Mouse (Mus musculus) forebrain, postnatal 0 days (tissue): ENCODE data around the gene Malrd1. TPM values are rescaled to one million over a fixed set of nuclear protein-coding genes. Genes with fewer than 3 reads are reported as not detected.
A peak's percentile ranks its signal among the peaks of the same experiment; 100 is the strongest.

ENCODE experiments used
- ATAC-seq: fragments of 200-750 bp; cut with Nextera tagmentation; 2 replicates; pipeline ENCODE4 v1.8.0; 2017; ENCODE audit warnings: mild to moderate bottlenecking, moderate library complexity
- DNase-seq: peaks from one replicate; pipeline ENCODE4 v3.0.0-alpha.2; 2015
- H3K27ac ChIP-seq: fragments of 300-500 bp; sonication (generic); 2 replicates; pipeline ENCODE4 v1.5.1; 2014; ENCODE audit warnings: low read depth, mild to moderate bottlenecking, antibody characterized with exemption, low read length, moderate library complexity, mixed read lengths
- H3K27me3 ChIP-seq: fragments of 300-500 bp; sonication (generic); 2 replicates; pipeline ENCODE4 v1.6.1; 2014; ENCODE audit warnings: mild to moderate bottlenecking, low read length, mixed read lengths; ENCODE audit not compliant: insufficient read depth
- H3K36me3 ChIP-seq: fragments of 300-500 bp; sonication (generic); 2 replicates; pipeline ENCODE4 v1.6.1; 2014; ENCODE audit warnings: mild to moderate bottlenecking, moderate library complexity; ENCODE audit not compliant: insufficient read depth
- H3K4me1 ChIP-seq: fragments of 300-500 bp; sonication (generic); 2 replicates; pipeline ENCODE4 v1.6.1; 2014; ENCODE audit warnings: antibody characterized with exemption; ENCODE audit not compliant: insufficient read depth
- H3K4me2 ChIP-seq: fragments of 300-500 bp; sonication (generic); 2 replicates; pipeline ENCODE4 v1.6.1; 2014; ENCODE audit warnings: low read depth, mild to moderate bottlenecking, moderate library complexity
- H3K4me3 ChIP-seq: fragments of 300-500 bp; sonication (generic); 2 replicates; pipeline ENCODE4 v1.5.1; 2014; ENCODE audit warnings: low read depth, low read length, mixed read lengths
- H3K9ac ChIP-seq: fragments of 300-500 bp; sonication (generic); 2 replicates; pipeline ENCODE4 v1.6.1; 2014; ENCODE audit warnings: mild to moderate bottlenecking
- H3K9me3 ChIP-seq: fragments of 300-500 bp; sonication (generic); 2 replicates; pipeline ENCODE4 v1.6.1; 2016; ENCODE audit warnings: low read length
- CTCF ChIP-seq: sonication (generic); IDR thresholded peaks from 2 replicates; pipeline ENCODE4 v1.5.1; 2016; ENCODE audit warnings: antibody characterized with exemption, control low read depth, low read depth
- WGBS: fragments of 180-500 bp; shearing (Covaris S2); extraction: QIAGEN DNeasy Blood & Tissue Kit; methylation state at CpG from one replicate; pipeline ENCODE4 v1.1.7; 2014; 5-methylcytosine and 5-hydroxymethylcytosine counted together
- polyA plus RNA-seq: library from polyadenylated mRNA; unstranded; fragments of >200 nt; fragmentation: Nextera tagmentation; extraction: Ambion mirVana; gene quantifications from 2 replicates; pipeline ENCODE4 v1.2.1, GENCODE M21; 2015
- total RNA-seq: library from RNA; depleted of rRNA; stranded (reverse); fragments of >200 nt; gene quantifications from 2 replicates; pipeline ENCODE4 v1.2.3, GENCODE M21; 2014

The Malrd1 gene
- total and polyA plus RNA-seq, 2 experiments from 2014 or later, result 0.07 to 0.10 TPM

- Histone ChIP-seq H3K4me2 (no peak overlapping the region), H3K36me3 (no peaks in the 10 kb centered on the region), H3K4me3 (no peak overlapping the region), H3K4me1 (no peaks in the 10 kb centered on the region), H3K27me3 (no peaks in the 10 kb centered on the region), H3K27ac (no peak overlapping the region), H3K9ac (no peak overlapping the region), H3K9me3 (no peaks in the 10 kb centered on the region)
- no peak for TF ChIP-seq CTCF
- no peak for ATAC-seq
- WGBS, result 55% methylated on average over 3 of the region's 3 CpGs
- no peak for DNase-seq
Observed at GRCm38 (mm10) chr2:15702977-15703376, 176.7 kb downstream of the Malrd1 start.

GRCm38 (mm10) chr2:15740945-15741344, 214.7 kb downstream of the Malrd1 start:
- H3K9me3 ChIP-seq, result no peaks in the 10 kb centered on the region
- WGBS, result 57% methylated on average over 1 of the region's 1 CpGs
- peak; percentile 24 for DNase-seq

DNA sequence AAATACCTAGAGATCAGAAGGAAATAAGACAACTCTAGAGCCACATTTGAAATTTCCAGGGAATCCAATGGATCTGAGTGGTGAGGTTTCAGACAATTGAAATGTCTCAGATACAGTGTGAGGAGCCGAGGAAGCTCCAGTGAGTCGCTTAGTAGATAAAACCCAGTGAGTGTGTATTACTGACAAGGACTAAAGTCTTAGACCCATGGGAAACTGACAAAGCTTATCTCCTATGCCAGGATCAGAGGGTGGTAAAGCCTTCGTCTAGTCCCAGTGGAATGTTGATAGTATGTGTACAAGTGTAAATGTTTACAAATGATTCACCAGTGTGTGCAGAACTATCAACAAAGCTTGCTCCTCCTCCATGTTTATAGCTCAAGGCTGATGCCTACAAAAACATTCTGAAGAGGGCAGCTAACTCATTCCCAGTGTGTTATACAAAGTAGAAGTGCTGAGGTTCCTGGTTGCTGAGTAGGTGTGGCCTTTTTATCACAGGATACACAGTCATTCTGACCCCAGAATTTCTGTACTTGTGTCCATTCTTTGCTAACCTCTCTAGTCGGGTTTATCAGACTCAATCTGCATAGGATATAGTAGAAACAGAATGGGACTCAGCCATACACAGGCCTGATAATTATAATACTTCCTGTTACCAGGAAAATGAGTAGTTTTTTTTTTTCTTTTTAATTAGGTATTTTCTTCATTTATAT, 218.9 kb downstream of the Malrd1 start:
- Histone ChIP-seq H3K36me3 (no peaks in the 10 kb centered on the region), H3K4me1 (no peaks in the 10 kb centered on the region), H3K4me2 (no peak overlapping the region), H3K9ac (no peak overlapping the region), H3K27ac (no peak overlapping the region), H3K9me3 (no peaks in the 10 kb centered on the region), H3K4me3 (no peak overlapping the region), H3K27me3 (no peaks in the 10 kb centered on the region)
- ATAC-seq, result no peak
- no peak for DNase-seq
- no peak for TF ChIP-seq CTCF
- WGBS, result 88% methylated on average over 4 of the region's 4 CpGs

More at GRCm38 (mm10) chr2:15740945-15741344, 214.7 kb downstream of the Malrd1 start:
- H3K4me3 ChIP-seq, result no peak overlapping the region
- H3K27me3 ChIP-seq, result no peaks in the 10 kb centered on the region
- peak; percentile 55 for ATAC-seq
- no peak for TF ChIP-seq CTCF
- no peaks in the 10 kb centered on the region for H3K4me1 ChIP-seq
- no peak overlapping the region for H3K9ac ChIP-seq
- H3K4me2 ChIP-seq, result no peak overlapping the region
- no peaks in the 10 kb centered on the region for H3K36me3 ChIP-seq
- no peak overlapping the region for H3K27ac ChIP-seq

- Histone ChIP-seq H3K27me3 (no peaks in the 10 kb centered on the region), H3K9ac (no peak overlapping the region), H3K4me3 (no peak overlapping the region), H3K9me3 (no peaks in the 10 kb centered on the region), H3K4me1 (no peaks in the 10 kb centered on the region), H3K27ac (no peak overlapping the region), H3K36me3 (no peaks in the 10 kb centered on the region), H3K4me2 (no peak overlapping the region)
- WGBS, result 91% methylated on average over 2 of the region's 2 CpGs
- TF ChIP-seq CTCF, result no peak
- ATAC-seq (no peak), DNase-seq (no peak)
Observed at GRCm38 (mm10) chr2:15784818-15785217, 258.5 kb downstream of the Malrd1 start.

DNA sequence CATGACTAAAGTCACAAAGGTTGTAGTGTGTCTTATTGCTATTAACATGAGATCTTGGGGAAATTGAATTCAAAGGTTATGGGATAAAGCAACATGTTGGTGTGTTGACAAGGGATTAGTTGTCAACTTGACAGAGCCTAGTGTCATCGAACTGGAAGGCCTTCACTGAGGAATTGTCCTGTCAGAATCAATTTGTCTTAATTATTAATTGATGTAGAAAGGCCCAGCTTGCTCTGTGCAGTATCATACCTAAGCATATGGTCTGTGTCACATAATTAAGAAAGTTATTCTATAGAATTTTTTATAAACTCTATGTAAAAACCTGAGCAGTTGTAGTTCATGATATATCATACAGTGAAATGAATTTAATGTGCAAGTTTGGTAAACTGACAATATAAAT, 289.4 kb downstream of the Malrd1 start:
- no peak overlapping the region for H3K9ac ChIP-seq
- H3K27ac ChIP-seq, result no peak overlapping the region
- H3K4me3 ChIP-seq, result no peak overlapping the region
- H3K27me3 ChIP-seq, result no peaks in the 10 kb centered on the region
- no peaks in the 10 kb centered on the region for H3K36me3 ChIP-seq
- H3K4me2 ChIP-seq, result no peak overlapping the region
- no peaks in the 10 kb centered on the region for H3K9me3 ChIP-seq
- H3K4me1 ChIP-seq, result no peaks in the 10 kb centered on the region
- DNase-seq (no peak), ATAC-seq (no peak)
- WGBS, result 71% methylated on average over 1 of the region's 1 CpGs
- TF ChIP-seq CTCF, result no peak

DNA sequence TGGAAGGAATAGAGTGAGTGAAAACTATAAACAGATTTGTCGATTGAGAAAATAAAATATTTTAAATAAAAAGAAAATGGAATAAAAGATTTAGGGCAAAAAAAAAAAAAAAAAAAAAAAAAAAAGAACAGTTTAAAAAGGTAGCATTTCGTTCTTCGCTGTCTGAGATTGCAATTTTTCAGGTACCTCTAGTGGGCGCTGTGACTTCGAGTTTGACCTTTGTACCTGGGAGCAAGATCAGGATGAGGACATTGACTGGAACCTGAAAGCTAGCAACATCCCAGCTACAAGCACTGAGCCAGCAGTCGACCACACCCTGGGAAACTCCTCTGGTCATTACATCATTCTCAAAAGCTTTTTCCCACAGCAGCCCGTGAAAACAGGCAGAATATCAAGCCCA, 343.1 kb downstream of the Malrd1 start:
- ATAC-seq (no peak), DNase-seq (no peak)
- no peak for TF ChIP-seq CTCF

DNA sequence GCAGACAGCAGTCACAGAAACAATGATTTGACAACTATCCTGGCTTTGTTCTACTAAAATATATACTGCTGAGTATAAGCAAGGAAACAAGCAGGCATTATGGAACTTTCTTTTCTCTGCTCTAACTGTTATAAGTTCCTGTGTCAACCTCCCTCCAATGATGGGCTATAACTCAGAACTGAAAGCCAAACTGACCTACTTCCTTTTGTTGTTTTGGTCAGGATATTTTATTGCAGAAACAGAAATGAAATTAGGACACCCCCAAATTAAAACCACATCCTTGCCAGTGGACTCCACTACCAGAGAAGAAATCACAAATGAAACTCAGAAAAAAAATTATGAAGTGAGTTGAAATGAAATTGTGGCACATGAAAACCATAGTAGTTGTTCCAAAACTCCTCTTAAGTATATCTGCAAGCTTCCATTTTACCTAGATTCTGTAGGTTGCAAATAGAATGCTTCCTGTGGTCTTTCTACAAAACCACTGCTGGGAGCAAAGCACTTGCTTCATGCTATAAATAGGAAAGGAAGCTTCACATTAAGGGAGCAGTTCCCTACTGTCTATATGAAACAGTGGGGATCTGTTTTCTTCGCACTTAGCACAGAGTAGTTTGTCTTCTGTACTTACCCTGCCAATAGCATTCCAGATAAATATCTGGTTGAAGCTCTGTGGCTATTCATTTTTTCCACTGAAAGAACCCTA, 367.3 kb downstream of the Malrd1 start:
- DNase-seq (no peak), ATAC-seq (no peak)
- Histone ChIP-seq H3K4me1 (no peaks in the 10 kb centered on the region), H3K27me3 (no peaks in the 10 kb centered on the region), H3K9me3 (no peaks in the 10 kb centered on the region), H3K27ac (no peak overlapping the region), H3K9ac (no peak overlapping the region), H3K36me3 (no peaks in the 10 kb centered on the region), H3K4me3 (no peak overlapping the region), H3K4me2 (no peak overlapping the region)
- 87% methylated on average over 1 of the region's 1 CpGs for WGBS
- TF ChIP-seq CTCF, result no peak

More for the DNA sequence above, 343.1 kb downstream of the Malrd1 start:
- H3K27me3 ChIP-seq, result no peaks in the 10 kb centered on the region
- H3K4me2 ChIP-seq, result no peak overlapping the region
- H3K4me3 ChIP-seq, result no peak overlapping the region
- WGBS, result 29% methylated on average over 7 of the region's 7 CpGs
- no peaks in the 10 kb centered on the region for H3K4me1 ChIP-seq
- H3K36me3 ChIP-seq, result no peaks in the 10 kb centered on the region
- H3K9ac ChIP-seq, result no peak overlapping the region
- H3K9me3 ChIP-seq, result no peaks in the 10 kb centered on the region
- H3K27ac ChIP-seq, result no peak overlapping the region
